Mouse (Mus musculus): Measurements from ENCODE around the gene Cdc42ep1.

- TF ChIP-seq EP300 (IDR thresholded peaks at IDR 0.05; ENCODE audit: insufficient read depth, low read depth, low read length) (0 out of 2 replicates have a peak, but pooled peaks have one; percentile 14), CTCF (IDR thresholded peaks at IDR 0.05) (no peak)
These were observed 26.4 kb upstream of the Cdc42ep1 start for GRCm38 (mm10) chr15:78816074-78816391.
